Mouse (Mus musculus) intestine, embryonic 16.5 days (tissue): ENCODE measurements around the gene Slc38a1. TPM values are rescaled to one million over a fixed set of nuclear protein-coding genes. Genes with fewer than 3 reads are reported as not detected.

ENCODE experiments used
- ATAC-seq: fragments of 200-750 bp; cut with Nextera tagmentation; 2 replicates; pipeline ENCODE4 v1.8.0; 2017; ENCODE audit warnings: moderate TSS enrichment, moderate library complexity
- H3K27ac ChIP-seq: fragments of 300-500 bp; sonication (generic); 2 replicates; pipeline ENCODE4 v1.5.1; 2014; ENCODE audit warnings: mild to moderate bottlenecking, low read length
- H3K27me3 ChIP-seq: fragments of 300-500 bp; sonication (generic); replicated peaks from 2 replicates; pipeline ENCODE4 v1.6.1; 2014; ENCODE audit warnings: low read length, control low read depth, mixed read lengths; ENCODE audit not compliant: control insufficient read depth, insufficient read depth
- H3K36me3 ChIP-seq: fragments of 300-500 bp; sonication (generic); 2 replicates; pipeline ENCODE4 v1.6.1; 2014; ENCODE audit warnings: low read length, control low read depth; ENCODE audit not compliant: control insufficient read depth, insufficient read depth
- H3K4me1 ChIP-seq: fragments of 300-500 bp; sonication (generic); 2 replicates; pipeline ENCODE4 v1.6.1; 2014; ENCODE audit warnings: low read length, control low read depth, mixed read lengths; ENCODE audit not compliant: control insufficient read depth, insufficient read depth
- H3K4me2 ChIP-seq: fragments of 300-500 bp; sonication (generic); 2 replicates; pipeline ENCODE4 v1.6.1; 2014; ENCODE audit warnings: low read depth, low read length, control low read depth
- H3K4me3 ChIP-seq: fragments of 300-500 bp; sonication (generic); 2 replicates; pipeline ENCODE4 v1.5.1; 2014; ENCODE audit warnings: mild to moderate bottlenecking, low read length
- H3K9ac ChIP-seq: fragments of 300-500 bp; sonication (generic); 2 replicates; pipeline ENCODE4 v1.6.1; 2014; ENCODE audit warnings: low read depth, low read length
- H3K9me3 ChIP-seq: fragments of 300-500 bp; sonication (generic); 2 replicates; pipeline ENCODE4 v1.6.1; 2016; ENCODE audit warnings: low read length, control low read depth; ENCODE audit not compliant: control insufficient read depth
- WGBS: fragments of 180-500 bp; shearing (Covaris S2); extraction: QIAGEN DNeasy Blood & Tissue Kit; methylation state at CpG from one replicate; pipeline ENCODE4 v1.1.7; 2014; 5-methylcytosine and 5-hydroxymethylcytosine counted together
- polyA plus RNA-seq: library from polyadenylated mRNA; unstranded; fragments of >200 nt; fragmentation: Nextera tagmentation; extraction: Ambion mirVana; gene quantifications from 2 replicates; pipeline ENCODE4 v1.2.1, GENCODE M21; 2015

The Slc38a1 gene
- polyA plus RNA-seq, 1 experiment from 2014 or later, result 116 TPM

- H3K27ac ChIP-seq, result no peak overlapping the region
- no peak overlapping the region for H3K4me3 ChIP-seq
- 80% methylated on average over 10 of the region's 10 CpGs for WGBS
- no peak overlapping the region for H3K4me2 ChIP-seq
- ATAC-seq, result no peak
- H3K9me3 ChIP-seq, result no peaks in the 10 kb centered on the region
- H3K9ac ChIP-seq, result no peak overlapping the region
- no peaks in the 10 kb centered on the region for H3K27me3 ChIP-seq
- no peaks in the 10 kb centered on the region for H3K36me3 ChIP-seq
- H3K4me1 ChIP-seq, result 0 out of 2 replicates have a peak, but pooled peaks cover 4% of the 10 kb centered on the region
Observed at GRCm38 (mm10) chr15:96652531-96652930, 9.8 kb upstream of the Slc38a1 start.

- Histone ChIP-seq H3K9ac (no peak overlapping the region), H3K36me3 (no peaks in the 10 kb centered on the region), H3K27me3 (no peaks in the 10 kb centered on the region), H3K4me3 (no peak overlapping the region), H3K9me3 (no peaks in the 10 kb centered on the region), H3K27ac (no peak overlapping the region), H3K4me2 (no peak overlapping the region), H3K4me1 (0 out of 2 replicates have a peak, but pooled peaks cover 8% of the 10 kb centered on the region)
- no peak for ATAC-seq
- WGBS, result 39% methylated on average over 14 of the region's 15 CpGs
Observed at GRCm38 (mm10) chr15:96647376-96647775, 4.7 kb upstream of the Slc38a1 start.

GRCm38 (mm10) chr15:96641821-96642435 is 785 bp downstream of the Slc38a1 start:
- under 1% methylated on average over 31 of the region's 31 CpGs for WGBS
- H3K9me3 ChIP-seq, result no peaks in the 10 kb centered on the region

GRCm38 (mm10) chr15:96641111-96641820 is 1.4 kb downstream of the Slc38a1 start:
- Histone ChIP-seq H3K4me1 (peaks cover 22% of the 10 kb centered on the region), H3K4me2 (peak overlapping the region; percentile 87), H3K36me3 (no peaks in the 10 kb centered on the region; the same call in 1 of the 2 replicates), H3K9me3 (no peaks in the 10 kb centered on the region), H3K9ac (peak overlapping the region; percentile 96), H3K27me3 (no peaks in the 10 kb centered on the region), H3K27ac (peak overlapping the region; percentile 93), H3K4me3 (peak overlapping the region; percentile 81)
- peak; percentile 42 for ATAC-seq
- under 1% methylated on average over 63 of the region's 63 CpGs for WGBS

More at GRCm38 (mm10) chr15:96641821-96642435, 785 bp downstream of the Slc38a1 start:
- H3K4me3 ChIP-seq, result peak overlapping the region; percentile 81
- H3K4me2 ChIP-seq, result peak overlapping the region; percentile 87
- no peaks in the 10 kb centered on the region for H3K27me3 ChIP-seq
- H3K27ac ChIP-seq, result peak overlapping the region; percentile 98
- peak overlapping the region; percentile 96 for H3K9ac ChIP-seq
- peak; percentile 59 for ATAC-seq
- H3K36me3 ChIP-seq, result no peaks in the 10 kb centered on the region
- H3K4me1 ChIP-seq, result peaks cover 22% of the 10 kb centered on the region

GRCm38 (mm10) chr15:96640291-96640985 is 2.3 kb downstream of the Slc38a1 start:
- H3K9ac ChIP-seq, result peak overlapping the region; percentile 96
- H3K4me1 ChIP-seq, result peaks cover 22% of the 10 kb centered on the region
- H3K27me3 ChIP-seq, result no peaks in the 10 kb centered on the region
- peak overlapping the region; percentile 81 for H3K4me3 ChIP-seq
- H3K9me3 ChIP-seq, result no peaks in the 10 kb centered on the region
- WGBS, result 9% methylated on average over 16 of the region's 16 CpGs
- ATAC-seq, result 0 out of 2 replicates have a peak, but pooled peaks have one; percentile 5
- peak overlapping the region; percentile 87 for H3K4me2 ChIP-seq
- H3K27ac ChIP-seq, result peak overlapping the region; percentile 93
- peaks cover 2% of the 10 kb centered on the region; the same call in 1 of the 2 replicates for H3K36me3 ChIP-seq

- WGBS, result 48% methylated on average over 8 of the region's 8 CpGs
- H3K4me3 ChIP-seq, result peak overlapping the region; percentile 81
- peaks cover 22% of the 10 kb centered on the region for H3K4me1 ChIP-seq
- peaks cover 2% of the 10 kb centered on the region; the same call in 1 of the 2 replicates for H3K36me3 ChIP-seq
- H3K27me3 ChIP-seq, result no peaks in the 10 kb centered on the region
- H3K9ac ChIP-seq, result peak overlapping the region; percentile 96
- no peaks in the 10 kb centered on the region for H3K9me3 ChIP-seq
- peak overlapping the region; percentile 87 for H3K4me2 ChIP-seq
- H3K27ac ChIP-seq, result peak overlapping the region; percentile 41
- ATAC-seq, result no peak
Observed at GRCm38 (mm10) chr15:96639630-96640029, 3.1 kb downstream of the Slc38a1 start.

- Histone ChIP-seq H3K9ac (no peak overlapping the region), H3K36me3 (peaks cover 6% of the 10 kb centered on the region; the same call in 1 of the 2 replicates), H3K27me3 (no peaks in the 10 kb centered on the region), H3K4me1 (peaks cover 20% of the 10 kb centered on the region), H3K27ac (no peak overlapping the region), H3K4me2 (peak overlapping the region; percentile 87), H3K4me3 (peak overlapping the region; percentile 11; the same call in 1 of the 2 replicates), H3K9me3 (no peaks in the 10 kb centered on the region)
- WGBS, result 67% methylated on average over 2 of the region's 2 CpGs
- no peak for ATAC-seq
Observed at GRCm38 (mm10) chr15:96638656-96639055, 4.1 kb downstream of the Slc38a1 start.

- Histone ChIP-seq H3K27me3 (no peaks in the 10 kb centered on the region), H3K4me3 (no peak overlapping the region), H3K36me3 (peaks cover 6% of the 10 kb centered on the region; the same call in 1 of the 2 replicates), H3K27ac (no peak overlapping the region), H3K4me1 (peaks cover 15% of the 10 kb centered on the region), H3K9ac (no peak overlapping the region), H3K4me2 (0 out of 2 replicates have a peak overlapping the region, but pooled peaks have one; percentile 7), H3K9me3 (no peaks in the 10 kb centered on the region; the same call in 1 of the 2 replicates)
- WGBS, result 46% methylated on average over 10 of the region's 10 CpGs
- no peak; the same call in 1 of the 2 replicates for ATAC-seq
Observed at GRCm38 (mm10) chr15:96638173-96638572, 4.5 kb downstream of the Slc38a1 start.
